Mouse (Mus musculus): ENCODE measurements around the gene Cyp4x1. TPM values are rescaled to one million over a fixed set of nuclear protein-coding genes. Genes with fewer than 3 reads are reported as not detected.
A peak's percentile ranks its signal among the peaks of the same experiment; 100 is the strongest.

Gene Cyp4x1
- polyA plus RNA-seq, 1 experiment from 2014 or later, result 7.1 TPM

GRCm38 (mm10) chr4:115086763-115087415 lies 47.2 kb downstream of the Cyp4x1 start:
- H3K4me2 ChIP-seq, result no peak overlapping the region
- H3K9ac ChIP-seq, result no peak overlapping the region
- peaks cover 59% of the 10 kb centered on the region for H3K27me3 ChIP-seq
- no peaks in the 10 kb centered on the region for H3K9me3 ChIP-seq
- 53% methylated on average over 3 of the region's 3 CpGs for WGBS
- H3K36me3 ChIP-seq, result no peaks in the 10 kb centered on the region
- no peak overlapping the region for H3K4me3 ChIP-seq
- no peak overlapping the region for H3K27ac ChIP-seq (replicated peaks)
- no peaks in the 10 kb centered on the region for H3K4me1 ChIP-seq (replicated peaks)
- no peak for ATAC-seq (ENCODE audit: low read depth)

GRCm38 (mm10) chr4:115086257-115086656 lies 47.8 kb downstream of the Cyp4x1 start:
- peaks cover 60% of the 10 kb centered on the region for H3K27me3 ChIP-seq
- H3K27ac ChIP-seq (replicated peaks), result no peak overlapping the region
- no peak overlapping the region for H3K4me2 ChIP-seq
- no peak for ATAC-seq (ENCODE audit: low read depth)
- no peaks in the 10 kb centered on the region for H3K36me3 ChIP-seq
- no peaks in the 10 kb centered on the region for H3K9me3 ChIP-seq
- H3K9ac ChIP-seq, result no peak overlapping the region
- 69% methylated on average over 4 of the region's 4 CpGs for WGBS
- no peaks in the 10 kb centered on the region for H3K4me1 ChIP-seq (replicated peaks)
- H3K4me3 ChIP-seq, result no peak overlapping the region

- Histone ChIP-seq H3K9ac (no peak overlapping the region), H3K4me2 (no peak overlapping the region), H3K4me3 (no peak overlapping the region), H3K27me3 (peaks cover 60% of the 10 kb centered on the region), H3K27ac (replicated peaks) (no peak overlapping the region), H3K36me3 (no peaks in the 10 kb centered on the region), H3K9me3 (no peaks in the 10 kb centered on the region), H3K4me1 (replicated peaks) (no peaks in the 10 kb centered on the region)
- 18% methylated on average over 6 of the region's 6 CpGs for WGBS
- peak; percentile 57; the same call in 1 of the 2 replicates for ATAC-seq (ENCODE audit: low read depth)
Observed at GRCm38 (mm10) chr4:115085522-115086095, 48.5 kb downstream of the Cyp4x1 start.

DNA sequence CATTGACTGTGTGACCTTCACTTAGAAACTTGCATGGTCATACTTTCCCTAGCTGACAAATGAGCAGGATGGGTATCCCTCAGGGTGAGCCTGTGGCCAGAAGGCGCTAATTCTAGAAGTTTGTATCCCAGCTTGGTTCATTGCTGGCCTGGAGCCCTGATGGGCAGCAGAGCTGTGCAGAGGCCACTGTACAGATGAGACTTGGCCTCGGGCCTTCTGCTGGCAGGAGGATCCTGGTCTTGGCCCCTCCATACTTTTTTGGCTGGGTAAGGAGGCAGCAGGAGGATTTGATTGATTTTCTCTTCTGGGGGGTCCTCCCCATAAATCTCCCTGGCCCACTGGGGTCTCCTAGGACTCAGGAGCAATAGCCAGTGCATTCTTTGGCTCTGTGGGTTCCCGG lies 51.0 kb downstream of the Cyp4x1 start:
- Histone ChIP-seq H3K4me1 (replicated peaks) (peaks cover 20% of the 10 kb centered on the region), H3K4me2 (no peak overlapping the region), H3K27ac (replicated peaks) (no peak overlapping the region), H3K27me3 (peaks cover 36% of the 10 kb centered on the region), H3K4me3 (no peak overlapping the region), H3K36me3 (no peaks in the 10 kb centered on the region), H3K9ac (no peak overlapping the region), H3K9me3 (no peaks in the 10 kb centered on the region)
- WGBS, result 80% methylated on average over 3 of the region's 3 CpGs
- ATAC-seq (ENCODE audit: low read depth), result no peak

DNA sequence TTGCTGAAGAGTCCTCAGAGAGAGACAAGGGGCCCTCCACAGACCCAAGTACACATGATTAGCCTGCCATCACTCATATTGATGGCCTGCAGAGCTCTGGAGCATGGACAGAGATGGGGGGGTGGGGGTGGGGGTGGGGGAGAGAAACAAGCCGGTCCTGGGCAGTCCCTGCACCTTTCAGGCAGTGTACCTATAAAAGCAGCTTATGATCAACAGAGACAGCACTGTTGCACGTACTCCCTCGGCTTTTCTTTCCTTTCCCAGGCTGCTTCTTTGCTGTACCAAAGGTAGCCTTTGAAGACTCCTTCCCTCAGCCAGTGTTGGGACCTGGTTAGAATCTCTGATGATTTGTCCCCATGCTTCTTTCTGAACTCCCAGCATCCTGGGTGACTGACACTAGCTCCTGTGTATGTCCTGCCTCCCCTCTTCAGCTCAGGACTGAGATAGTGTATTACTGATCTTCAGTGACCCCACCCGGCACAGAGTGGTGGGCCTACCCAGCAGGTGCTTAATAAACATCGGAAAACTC lies 54.2 kb downstream of the Cyp4x1 start:
- no peaks in the 10 kb centered on the region for H3K9me3 ChIP-seq
- no peak overlapping the region for H3K4me2 ChIP-seq
- peak overlapping the region; percentile 48; the same call in 1 of the 2 replicates for H3K9ac ChIP-seq
- H3K4me3 ChIP-seq, result no peak overlapping the region
- peaks cover 15% of the 10 kb centered on the region for H3K27me3 ChIP-seq
- H3K27ac ChIP-seq (replicated peaks), result peak overlapping the region; percentile 69; the same call in 1 of the 2 replicates
- H3K36me3 ChIP-seq, result no peaks in the 10 kb centered on the region
- peak; percentile 10; the same call in 1 of the 2 replicates for ATAC-seq (ENCODE audit: low read depth)
- 9% methylated on average over 5 of the region's 5 CpGs for WGBS
- H3K4me1 ChIP-seq (replicated peaks), result peaks cover 20% of the 10 kb centered on the region

- Histone ChIP-seq H3K4me2 (no peak overlapping the region), H3K4me3 (no peak overlapping the region), H3K36me3 (no peaks in the 10 kb centered on the region), H3K27ac (replicated peaks) (peak overlapping the region; percentile 69), H3K27me3 (peaks cover 8% of the 10 kb centered on the region), H3K4me1 (replicated peaks) (peaks cover 20% of the 10 kb centered on the region), H3K9me3 (no peaks in the 10 kb centered on the region), H3K9ac (peak overlapping the region; percentile 48)
- WGBS, result 12% methylated on average over 10 of the region's 10 CpGs
- peak; percentile 91 for ATAC-seq (ENCODE audit: low read depth)
Observed at GRCm38 (mm10) chr4:115078892-115079820, 54.9 kb downstream of the Cyp4x1 start.

GRCm38 (mm10) chr4:115075204-115075915 lies 58.7 kb downstream of the Cyp4x1 start:
- H3K27me3 ChIP-seq, result peaks cover 18% of the 10 kb centered on the region
- 0 out of 2 replicates have a peak overlapping the region, but pooled peaks have one; percentile 42 for H3K27ac ChIP-seq (replicated peaks)
- no peaks in the 10 kb centered on the region for H3K9me3 ChIP-seq
- no peak for ATAC-seq (ENCODE audit: low read depth)
- H3K4me1 ChIP-seq (replicated peaks), result peaks cover 20% of the 10 kb centered on the region
- H3K36me3 ChIP-seq, result no peaks in the 10 kb centered on the region
- WGBS, result 41% methylated on average over 3 of the region's 3 CpGs
- no peak overlapping the region for H3K4me2 ChIP-seq
- H3K4me3 ChIP-seq, result no peak overlapping the region
- H3K9ac ChIP-seq, result no peak overlapping the region

DNA sequence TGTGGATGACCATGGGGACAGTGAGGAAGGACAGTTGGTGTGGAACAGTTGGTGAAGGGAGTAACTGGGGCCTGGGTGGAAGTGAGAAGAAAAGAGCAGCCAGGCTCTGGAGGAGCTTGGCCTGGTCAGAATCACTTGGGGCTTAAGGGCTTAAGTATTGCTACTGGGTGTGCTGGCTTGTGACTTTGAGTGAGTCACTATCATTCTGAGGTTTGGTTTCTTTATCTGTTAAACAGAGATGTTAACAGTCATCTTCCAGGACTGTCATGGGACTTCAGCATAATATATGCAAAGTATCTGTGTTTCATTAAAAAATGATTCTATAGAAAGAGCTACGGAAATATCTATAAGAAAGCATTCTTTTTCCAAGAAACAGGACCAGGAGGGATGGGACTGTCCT lies 59.3 kb downstream of the Cyp4x1 start:
- no peak for ATAC-seq (ENCODE audit: low read depth)
- H3K9me3 ChIP-seq, result no peaks in the 10 kb centered on the region
- H3K36me3 ChIP-seq, result no peaks in the 10 kb centered on the region
- no peak overlapping the region for H3K4me2 ChIP-seq
- H3K4me1 ChIP-seq (replicated peaks), result peaks cover 16% of the 10 kb centered on the region
- no peak overlapping the region for H3K9ac ChIP-seq
- peaks cover 18% of the 10 kb centered on the region for H3K27me3 ChIP-seq
- no peak overlapping the region for H3K4me3 ChIP-seq
- H3K27ac ChIP-seq (replicated peaks), result 0 out of 2 replicates have a peak overlapping the region, but pooled peaks have one; percentile 42
- WGBS, result 83% methylated on average over 1 of the region's 1 CpGs

- whole genome bisulfite sequencing, result 25% methylated on average over 1 of the region's 1 CpGs
- peaks cover 49% of the 10 kb centered on the region for H3K27me3 ChIP-seq
- H3K4me1 ChIP-seq (replicated peaks), result no peaks in the 10 kb centered on the region
- no peaks in the 10 kb centered on the region for H3K36me3 ChIP-seq
- no peak overlapping the region for H3K9ac ChIP-seq
- H3K27ac ChIP-seq (replicated peaks), result no peak overlapping the region
- ATAC-seq (ENCODE audit: low read depth), result no peak
- no peak overlapping the region for H3K4me2 ChIP-seq
- no peaks in the 10 kb centered on the region for H3K9me3 ChIP-seq
- no peak overlapping the region for H3K4me3 ChIP-seq
Observed at GRCm38 (mm10) chr4:115071668-115072067, 62.4 kb downstream of the Cyp4x1 start.

- H3K27ac ChIP-seq (replicated peaks), result no peak overlapping the region
- no peaks in the 10 kb centered on the region for H3K9me3 ChIP-seq
- peak overlapping the region; percentile 65 for H3K9ac ChIP-seq
- under 1% methylated on average over 31 of the region's 31 CpGs for WGBS
- H3K4me3 ChIP-seq, result peak overlapping the region; percentile 46
- ATAC-seq (ENCODE audit: low read depth), result peak; percentile 32
- H3K36me3 ChIP-seq, result no peaks in the 10 kb centered on the region
- peaks cover 100% of the 10 kb centered on the region for H3K27me3 ChIP-seq
- H3K4me1 ChIP-seq (replicated peaks), result peaks cover 16% of the 10 kb centered on the region
- H3K4me2 ChIP-seq, result peak overlapping the region; percentile 92
Observed at GRCm38 (mm10) chr4:115063518-115064239, 70.4 kb downstream of the Cyp4x1 start.
